Mouse (Mus musculus): Measurements from ENCODE around the gene Mmp10. TPM values are rescaled to one million over a fixed set of nuclear protein-coding genes. Genes with fewer than 3 reads are reported as not detected.

Gene Mmp10
- polyA plus RNA-seq, 1 experiment from 2014 or later: not detected

GRCm38 (mm10) chr9:7542763-7543162 lies 40.6 kb downstream of the Mmp10 start:
- no peak overlapping the region for H3K4me3 ChIP-seq (replicated peaks; ENCODE audit: low read length)
- H3K4me1 ChIP-seq (replicated peaks; ENCODE audit: control insufficient read depth, insufficient read depth, low read length): no peaks in the 10 kb centered on the region
- no peak for ATAC-seq
- no peak overlapping the region for H3K27ac ChIP-seq (ENCODE audit: low read length)
- no peaks in the 10 kb centered on the region for H3K36me3 ChIP-seq (ENCODE audit: control insufficient read depth, insufficient read depth)
- no peak overlapping the region for H3K9ac ChIP-seq (replicated peaks; ENCODE audit: low read depth, low read length)
- no peak overlapping the region for H3K4me2 ChIP-seq (ENCODE audit: low read length)
- no peaks in the 10 kb centered on the region for H3K27me3 ChIP-seq (replicated peaks; ENCODE audit: control insufficient read depth, insufficient read depth, low read length)
- no peaks in the 10 kb centered on the region for H3K9me3 ChIP-seq (ENCODE audit: control insufficient read depth, low read length)

GRCm38 (mm10) chr9:7544923-7545457 lies 42.8 kb downstream of the Mmp10 start:
- H3K9ac ChIP-seq (replicated peaks; ENCODE audit: low read depth, low read length): no peak overlapping the region
- H3K27ac ChIP-seq (ENCODE audit: low read length): no peak overlapping the region
- H3K27me3 ChIP-seq (replicated peaks; ENCODE audit: control insufficient read depth, insufficient read depth, low read length): no peaks in the 10 kb centered on the region
- no peak for ATAC-seq
- WGBS: 92% methylated on average over 1 of the region's 1 CpGs
- H3K4me2 ChIP-seq (ENCODE audit: low read length): no peak overlapping the region
- H3K9me3 ChIP-seq (ENCODE audit: control insufficient read depth, low read length): no peaks in the 10 kb centered on the region
- no peaks in the 10 kb centered on the region for H3K4me1 ChIP-seq (replicated peaks; ENCODE audit: control insufficient read depth, insufficient read depth, low read length)
- H3K4me3 ChIP-seq (replicated peaks; ENCODE audit: low read length): no peak overlapping the region
- H3K36me3 ChIP-seq (ENCODE audit: control insufficient read depth, insufficient read depth): no peaks in the 10 kb centered on the region

GRCm38 (mm10) chr9:7545471-7545870 lies 43.3 kb downstream of the Mmp10 start:
- H3K27ac ChIP-seq (ENCODE audit: low read length): no peak overlapping the region
- whole genome bisulfite sequencing: 63% methylated on average over 1 of the region's 1 CpGs
- H3K27me3 ChIP-seq (replicated peaks; ENCODE audit: control insufficient read depth, insufficient read depth, low read length): no peaks in the 10 kb centered on the region
- no peak overlapping the region for H3K4me3 ChIP-seq (replicated peaks; ENCODE audit: low read length)
- no peak overlapping the region for H3K4me2 ChIP-seq (ENCODE audit: low read length)
- no peak overlapping the region for H3K9ac ChIP-seq (replicated peaks; ENCODE audit: low read depth, low read length)
- H3K36me3 ChIP-seq (ENCODE audit: control insufficient read depth, insufficient read depth): no peaks in the 10 kb centered on the region
- ATAC-seq: no peak
- H3K9me3 ChIP-seq (ENCODE audit: control insufficient read depth, low read length): no peaks in the 10 kb centered on the region
- H3K4me1 ChIP-seq (replicated peaks; ENCODE audit: control insufficient read depth, insufficient read depth, low read length): no peaks in the 10 kb centered on the region

- Histone ChIP-seq H3K4me3 (replicated peaks; ENCODE audit: low read length) (no peak overlapping the region), H3K27me3 (replicated peaks; ENCODE audit: control insufficient read depth, insufficient read depth, low read length) (no peaks in the 10 kb centered on the region), H3K9me3 (ENCODE audit: control insufficient read depth, low read length) (no peaks in the 10 kb centered on the region), H3K4me2 (ENCODE audit: low read length) (no peak overlapping the region), H3K4me1 (replicated peaks; ENCODE audit: control insufficient read depth, insufficient read depth, low read length) (no peaks in the 10 kb centered on the region), H3K9ac (replicated peaks; ENCODE audit: low read depth, low read length) (no peak overlapping the region), H3K36me3 (ENCODE audit: control insufficient read depth, insufficient read depth) (no peaks in the 10 kb centered on the region), H3K27ac (ENCODE audit: low read length) (no peak overlapping the region)
- ATAC-seq: no peak
- 90% methylated on average over 7 of the region's 7 CpGs for WGBS
Observed at GRCm38 (mm10) chr9:7545920-7546319, 43.8 kb downstream of the Mmp10 start.

GRCm38 (mm10) chr9:7551943-7552342 lies 49.8 kb downstream of the Mmp10 start:
- Histone ChIP-seq H3K4me3 (replicated peaks; ENCODE audit: low read length) (no peak overlapping the region), H3K9me3 (ENCODE audit: control insufficient read depth, low read length) (no peaks in the 10 kb centered on the region), H3K9ac (replicated peaks; ENCODE audit: low read depth, low read length) (no peak overlapping the region), H3K4me2 (ENCODE audit: low read length) (no peak overlapping the region), H3K27me3 (replicated peaks; ENCODE audit: control insufficient read depth, insufficient read depth, low read length) (no peaks in the 10 kb centered on the region), H3K36me3 (ENCODE audit: control insufficient read depth, insufficient read depth) (no peaks in the 10 kb centered on the region), H3K27ac (ENCODE audit: low read length) (no peak overlapping the region), H3K4me1 (replicated peaks; ENCODE audit: control insufficient read depth, insufficient read depth, low read length) (no peaks in the 10 kb centered on the region)
- ATAC-seq: no peak

GRCm38 (mm10) chr9:7553536-7553935 lies 51.4 kb downstream of the Mmp10 start:
- no peak overlapping the region for H3K4me3 ChIP-seq (replicated peaks; ENCODE audit: low read length)
- WGBS: 95% methylated on average over 3 of the region's 3 CpGs
- no peaks in the 10 kb centered on the region for H3K9me3 ChIP-seq (ENCODE audit: control insufficient read depth, low read length)
- H3K4me2 ChIP-seq (ENCODE audit: low read length): no peak overlapping the region
- no peaks in the 10 kb centered on the region for H3K36me3 ChIP-seq (ENCODE audit: control insufficient read depth, insufficient read depth)
- H3K4me1 ChIP-seq (replicated peaks; ENCODE audit: control insufficient read depth, insufficient read depth, low read length): no peaks in the 10 kb centered on the region
- H3K9ac ChIP-seq (replicated peaks; ENCODE audit: low read depth, low read length): no peak overlapping the region
- H3K27ac ChIP-seq (ENCODE audit: low read length): no peak overlapping the region
- no peaks in the 10 kb centered on the region for H3K27me3 ChIP-seq (replicated peaks; ENCODE audit: control insufficient read depth, insufficient read depth, low read length)
- ATAC-seq: no peak

- WGBS: 48% methylated on average over 3 of the region's 3 CpGs
Observed at GRCm38 (mm10) chr9:7554382-7554781, 52.2 kb downstream of the Mmp10 start.

GRCm38 (mm10) chr9:7558221-7559017 lies 56.3 kb downstream of the Mmp10 start, which contains the start of gene Mmp8:
Mmp8 (plus strand) TSS chr9:7558456.
- H3K4me1 ChIP-seq (replicated peaks; ENCODE audit: control insufficient read depth, insufficient read depth, low read length): no peaks in the 10 kb centered on the region
- H3K27me3 ChIP-seq (replicated peaks; ENCODE audit: control insufficient read depth, insufficient read depth, low read length): no peaks in the 10 kb centered on the region
- 84% methylated on average over 8 of the region's 8 CpGs for WGBS
- no peak within 1 kb of the TSS for H3K4me2 ChIP-seq (ENCODE audit: low read length)
- no peak within 1 kb of the TSS for H3K27ac ChIP-seq (ENCODE audit: low read length)
- H3K4me3 ChIP-seq (replicated peaks; ENCODE audit: low read length): no peak within 1 kb of the TSS
- no peak for ATAC-seq
- no peaks in the 10 kb centered on the region for H3K9me3 ChIP-seq (ENCODE audit: control insufficient read depth, low read length)
- no peaks in the 10 kb centered on the region for H3K36me3 ChIP-seq (ENCODE audit: control insufficient read depth, insufficient read depth)
- no peak within 1 kb of the TSS for H3K9ac ChIP-seq (replicated peaks; ENCODE audit: low read depth, low read length)

More at GRCm38 (mm10) chr9:7554382-7554781, 52.2 kb downstream of the Mmp10 start:
- Histone ChIP-seq H3K36me3 (ENCODE audit: control insufficient read depth, insufficient read depth) (no peaks in the 10 kb centered on the region), H3K4me3 (replicated peaks; ENCODE audit: low read length) (no peak overlapping the region), H3K4me2 (ENCODE audit: low read length) (no peak overlapping the region), H3K27ac (ENCODE audit: low read length) (no peak overlapping the region), H3K9me3 (ENCODE audit: control insufficient read depth, low read length) (no peaks in the 10 kb centered on the region), H3K9ac (replicated peaks; ENCODE audit: low read depth, low read length) (no peak overlapping the region), H3K4me1 (replicated peaks; ENCODE audit: control insufficient read depth, insufficient read depth, low read length) (no peaks in the 10 kb centered on the region), H3K27me3 (replicated peaks; ENCODE audit: control insufficient read depth, insufficient read depth, low read length) (no peaks in the 10 kb centered on the region)
- ATAC-seq: no peak
